Mouse (Mus musculus): ENCODE data around the gene Bco2. TPM values are rescaled to one million over a fixed set of nuclear protein-coding genes. Genes with fewer than 3 reads are reported as not detected.

The Bco2 gene
- total and polyA plus RNA-seq, 2 experiments from 2014 or later: 0.65 to 0.76 TPM

GRCm38 (mm10) chr9:50561145-50561917, 6.3 kb upstream of the Bco2 start, which contains the start of gene Tex12:
Gene Tex12 (minus strand): TSS chr9:50561325.
- no peaks in the 10 kb centered on the region for H3K9me3 ChIP-seq (ENCODE audit: low read length)
- H3K27me3 ChIP-seq (ENCODE audit: insufficient read depth, low read length): no peaks in the 10 kb centered on the region
- no peak within 1 kb of the TSS for H3K27ac ChIP-seq (ENCODE audit: low read depth, low read length)
- H3K4me3 ChIP-seq (ENCODE audit: low read depth, low read length): no peak within 1 kb of the TSS
- TF ChIP-seq CTCF (IDR thresholded peaks at IDR 0.05; ENCODE audit: low read depth): no peak
- no peak within 1 kb of the TSS for H3K4me2 ChIP-seq (ENCODE audit: low read depth)
- no peak within 1 kb of the TSS for H3K9ac ChIP-seq
- no peaks in the 10 kb centered on the region for H3K36me3 ChIP-seq (ENCODE audit: insufficient read depth)
- H3K4me1 ChIP-seq (ENCODE audit: insufficient read depth): no peaks in the 10 kb centered on the region
- ATAC-seq (no peak), DNase-seq (no peak)
- 92% methylated on average over 38 of the region's 38 CpGs for WGBS

- no peaks in the 10 kb centered on the region for H3K27me3 ChIP-seq (ENCODE audit: insufficient read depth, low read length)
- TF ChIP-seq CTCF (IDR thresholded peaks at IDR 0.05; ENCODE audit: low read depth): no peak
- peak within 1 kb of the TSS; percentile 34; the same call in 1 of the 2 replicates for H3K9ac ChIP-seq
- ATAC-seq: peak; percentile 99
- H3K4me1 ChIP-seq (ENCODE audit: insufficient read depth): peaks cover 7% of the 10 kb centered on the region; the same call in 1 of the 2 replicates
- H3K4me2 ChIP-seq (ENCODE audit: low read depth): peak within 1 kb of the TSS; percentile 47
- H3K9me3 ChIP-seq (ENCODE audit: low read length): no peaks in the 10 kb centered on the region
- H3K36me3 ChIP-seq (ENCODE audit: insufficient read depth): no peaks in the 10 kb centered on the region
- peak within 1 kb of the TSS; percentile 57 for H3K27ac ChIP-seq (ENCODE audit: low read depth, low read length)
- DNase-seq: peak; percentile 80
- peak within 1 kb of the TSS; percentile 17 for H3K4me3 ChIP-seq (ENCODE audit: low read depth, low read length)
- 10% methylated on average over 12 of the region's 12 CpGs for WGBS
Observed at GRCm38 (mm10) chr9:50554241-50555093, 514 bp downstream of the Bco2 start, which contains the start of gene Il18. Gene Il18 (plus strand): TSS chr9:50554827.

- TF ChIP-seq CTCF (IDR thresholded peaks at IDR 0.05; ENCODE audit: low read depth): no peak
- H3K4me2 ChIP-seq (ENCODE audit: low read depth): no peak overlapping the region
- no peaks in the 10 kb centered on the region for H3K36me3 ChIP-seq (ENCODE audit: insufficient read depth)
- peaks cover 7% of the 10 kb centered on the region; the same call in 1 of the 2 replicates for H3K4me1 ChIP-seq (ENCODE audit: insufficient read depth)
- DNase-seq (no peak), ATAC-seq (no peak)
- H3K9me3 ChIP-seq (ENCODE audit: low read length): no peaks in the 10 kb centered on the region
- no peak overlapping the region for H3K9ac ChIP-seq
- no peak overlapping the region for H3K4me3 ChIP-seq (ENCODE audit: low read depth, low read length)
- 96% methylated on average over 2 of the region's 2 CpGs for WGBS
- no peak overlapping the region for H3K27ac ChIP-seq (ENCODE audit: low read depth, low read length)
- H3K27me3 ChIP-seq (ENCODE audit: insufficient read depth, low read length): no peaks in the 10 kb centered on the region
Observed at GRCm38 (mm10) chr9:50553547-50553946, 1.4 kb downstream of the Bco2 start.

GRCm38 (mm10) chr9:50552206-50552605, 2.8 kb downstream of the Bco2 start:
- no peaks in the 10 kb centered on the region for H3K36me3 ChIP-seq (ENCODE audit: insufficient read depth)
- H3K9ac ChIP-seq: no peak overlapping the region
- no peak overlapping the region for H3K4me2 ChIP-seq (ENCODE audit: low read depth)
- ATAC-seq: no peak
- no peak for DNase-seq
- TF ChIP-seq CTCF (IDR thresholded peaks at IDR 0.05; ENCODE audit: low read depth): no peak
- no peak overlapping the region for H3K27ac ChIP-seq (ENCODE audit: low read depth, low read length)
- H3K9me3 ChIP-seq (ENCODE audit: low read length): no peaks in the 10 kb centered on the region
- 87% methylated on average over 5 of the region's 5 CpGs for WGBS
- H3K27me3 ChIP-seq (ENCODE audit: insufficient read depth, low read length): no peaks in the 10 kb centered on the region
- no peak overlapping the region for H3K4me3 ChIP-seq (ENCODE audit: low read depth, low read length)
- peaks cover 7% of the 10 kb centered on the region; the same call in 1 of the 2 replicates for H3K4me1 ChIP-seq (ENCODE audit: insufficient read depth)

GRCm38 (mm10) chr9:50548936-50549335, 6.0 kb downstream of the Bco2 start:
- TF ChIP-seq CTCF (IDR thresholded peaks at IDR 0.05; ENCODE audit: low read depth): no peak
- ATAC-seq: no peak

GRCm38 (mm10) chr9:50547859-50548478, 7.0 kb downstream of the Bco2 start:
- H3K9me3 ChIP-seq (ENCODE audit: low read length): no peaks in the 10 kb centered on the region
- no peak for ATAC-seq
- WGBS: 61% methylated on average over 5 of the region's 5 CpGs
- DNase-seq: no peak
- no peak for TF ChIP-seq CTCF (IDR thresholded peaks at IDR 0.05; ENCODE audit: low read depth)
- H3K9ac ChIP-seq: no peak overlapping the region
- H3K4me1 ChIP-seq (ENCODE audit: insufficient read depth): no peaks in the 10 kb centered on the region
- no peak overlapping the region for H3K27ac ChIP-seq (ENCODE audit: low read depth, low read length)
- no peak overlapping the region for H3K4me3 ChIP-seq (ENCODE audit: low read depth, low read length)
- H3K36me3 ChIP-seq (ENCODE audit: insufficient read depth): no peaks in the 10 kb centered on the region
- H3K4me2 ChIP-seq (ENCODE audit: low read depth): no peak overlapping the region
- no peaks in the 10 kb centered on the region for H3K27me3 ChIP-seq (ENCODE audit: insufficient read depth, low read length)

More at GRCm38 (mm10) chr9:50548936-50549335, 6.0 kb downstream of the Bco2 start:
- DNase-seq: no peak
- Histone ChIP-seq H3K9ac (no peak overlapping the region), H3K9me3 (ENCODE audit: low read length) (no peaks in the 10 kb centered on the region), H3K4me1 (ENCODE audit: insufficient read depth) (no peaks in the 10 kb centered on the region; the same call in 1 of the 2 replicates), H3K27ac (ENCODE audit: low read depth, low read length) (no peak overlapping the region), H3K4me2 (ENCODE audit: low read depth) (no peak overlapping the region), H3K27me3 (ENCODE audit: insufficient read depth, low read length) (no peaks in the 10 kb centered on the region), H3K36me3 (ENCODE audit: insufficient read depth) (no peaks in the 10 kb centered on the region), H3K4me3 (ENCODE audit: low read depth, low read length) (no peak overlapping the region)
- 88% methylated on average over 4 of the region's 4 CpGs for WGBS

Measured in forebrain, postnatal 0 days (tissue).